23 mouse cellular contexts compared by ENCODE assay signal in the genomic region with DNA sequence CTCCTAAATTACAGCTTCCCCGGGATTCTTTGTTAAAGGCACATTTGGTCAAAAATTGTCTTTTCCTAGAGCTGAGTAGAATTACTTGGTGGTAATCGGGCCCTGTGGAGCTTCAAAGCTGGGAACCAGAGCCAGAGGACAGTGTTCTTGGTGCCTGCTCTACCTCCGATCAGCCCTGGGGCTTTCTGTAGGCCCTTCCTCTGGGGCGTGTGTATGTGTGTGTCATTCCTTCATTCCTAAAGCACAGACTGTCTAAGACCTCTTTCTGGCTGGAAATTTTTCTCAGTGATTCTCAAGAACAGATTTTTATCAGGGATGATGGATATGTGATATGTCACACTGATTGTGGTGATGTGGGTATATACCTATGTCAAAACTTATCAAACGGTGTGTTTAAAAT. TPM values are rescaled to one million over a fixed set of nuclear protein-coding genes. Genes with fewer than 3 reads are reported as not detected.
DNase-seq lines count a peak whose midpoint lies in the region; ATAC-seq and TF ChIP-seq lines count a peak whose summit lies in the region.
"Had no signal": no experiment of that assay in that cellular context is flagged by ENCODE, and none has a peak within 500 bp of the region (broad histone marks: within the 10 kb centered on the region; RNA-seq: fewer than 3 reads in every experiment).

No protein-coding gene starts in this region.

- 0 out of 2 replicates have a peak, but pooled peaks have one; percentile 47 for ATAC-seq in intestine, embryonic 14.5 days (replicated peaks; ENCODE audit: low FRiP score, low TSS enrichment, low read depth)
- no peak for ATAC-seq in intestine, postnatal 0 days
- no peak for ATAC-seq in midbrain, embryonic 11.5 days (ENCODE audit: low FRiP score)
- no peak for ATAC-seq in midbrain, embryonic 15.5 days (replicated peaks)
- no peak for ATAC-seq in intestine, embryonic 16.5 days
- ATAC-seq in stomach, embryonic 16.5 days (ENCODE audit: insufficient read depth, low FRiP score) = no peak

- TF ChIP-seq CTCF in intestine, postnatal 0 days (IDR thresholded peaks at IDR 0.05; ENCODE audit: low read depth) = no peak

- DNase-seq in intestine, embryonic 14.5 days (ENCODE audit: low spot score) = no peak
- DNase-seq in midbrain, embryonic 11.5 days (ENCODE audit: low spot score, missing footprints) = peak; percentile 26
- no peak for DNase-seq in Muller cell, postnatal 12 days (ENCODE audit: inconsistent ontology term)
- no peak for DNase-seq in spleen, postnatal 36 days (ENCODE audit: low spot score in 2 of 2)
- DNase-seq: adrenal gland, adult 8-10 months; cerebellum, adult 18-20 months; gastrocnemius, postnatal 14 days; kidney, postnatal 14 days; layer of hippocampus, adult 9-11 months; retina, postnatal 1 day; thymus, postnatal 36 days had no signal

- H3K4me2 ChIP-seq in intestine, embryonic 14.5 days (ENCODE audit: low read length) = no peak overlapping the region
- H3K4me2 ChIP-seq in intestine, postnatal 0 days (replicated peaks; ENCODE audit: low read depth) = no peak overlapping the region
- no peak overlapping the region for H3K4me2 ChIP-seq in midbrain, embryonic 11.5 days
- no peak overlapping the region for H3K4me2 ChIP-seq in midbrain, embryonic 15.5 days
- no peak overlapping the region for H3K4me2 ChIP-seq in intestine, embryonic 16.5 days (ENCODE audit: low read depth, low read length)
- H3K4me2 ChIP-seq in stomach, embryonic 16.5 days (ENCODE audit: low read depth, low read length) = no peak overlapping the region
- H3K4me2 ChIP-seq: heart, embryonic 15.5 days; hindbrain, embryonic 14.5 days; liver, embryonic 15.5 days; neural tube, embryonic 15.5 days had no signal

- H3K27ac ChIP-seq in intestine, embryonic 14.5 days (ENCODE audit: low read depth) = peak overlapping the region; percentile 88
- H3K27ac ChIP-seq in intestine, postnatal 0 days (ENCODE audit: low read depth, low read length) = no peak overlapping the region
- no peak overlapping the region for H3K27ac ChIP-seq in midbrain, embryonic 11.5 days (ENCODE audit: low read depth, low read length)
- H3K27ac ChIP-seq in midbrain, embryonic 15.5 days = no peak overlapping the region
- peak overlapping the region; percentile 34 for H3K27ac ChIP-seq in intestine, embryonic 16.5 days (ENCODE audit: low read length)
- peak overlapping the region; percentile 63 for H3K27ac ChIP-seq in stomach, embryonic 16.5 days (ENCODE audit: low read length)
- H3K27ac ChIP-seq: heart, embryonic 15.5 days; hindbrain, embryonic 14.5 days; liver, embryonic 15.5 days; neural tube, embryonic 15.5 days had no signal

- H3K36me3 ChIP-seq in intestine, embryonic 14.5 days (ENCODE audit: control insufficient read depth, insufficient read depth, low read length) = no peaks in the 10 kb centered on the region
- no peaks in the 10 kb centered on the region for H3K36me3 ChIP-seq in intestine, postnatal 0 days (ENCODE audit: control insufficient read depth, insufficient read depth)
- no peaks in the 10 kb centered on the region for H3K36me3 ChIP-seq in midbrain, embryonic 11.5 days (ENCODE audit: control insufficient read depth, insufficient read depth, low read length)
- H3K36me3 ChIP-seq in midbrain, embryonic 15.5 days (replicated peaks) = no peaks in the 10 kb centered on the region
- no peaks in the 10 kb centered on the region for H3K36me3 ChIP-seq in intestine, embryonic 16.5 days (ENCODE audit: control insufficient read depth, insufficient read depth, low read length)
- no peaks in the 10 kb centered on the region for H3K36me3 ChIP-seq in stomach, embryonic 16.5 days (ENCODE audit: control insufficient read depth, insufficient read depth, low read length)
- H3K36me3 ChIP-seq: G1E; heart, embryonic 15.5 days; liver, embryonic 15.5 days; neural tube, embryonic 15.5 days had no signal

- no peaks in the 10 kb centered on the region for H3K9me3 ChIP-seq in intestine, embryonic 14.5 days (ENCODE audit: control insufficient read depth, low read length)
- no peaks in the 10 kb centered on the region for H3K9me3 ChIP-seq in intestine, postnatal 0 days (ENCODE audit: control insufficient read depth)
- no peaks in the 10 kb centered on the region for H3K9me3 ChIP-seq in midbrain, embryonic 11.5 days (ENCODE audit: control insufficient read depth, low read length)
- H3K9me3 ChIP-seq in midbrain, embryonic 15.5 days = no peaks in the 10 kb centered on the region
- H3K9me3 ChIP-seq in intestine, embryonic 16.5 days (ENCODE audit: control insufficient read depth, low read length) = no peaks in the 10 kb centered on the region
- H3K9me3 ChIP-seq in stomach, embryonic 16.5 days (replicated peaks; ENCODE audit: control insufficient read depth, low read length) = no peaks in the 10 kb centered on the region
- H3K9me3 ChIP-seq: G1E; heart, embryonic 15.5 days; liver, embryonic 15.5 days; neural tube, embryonic 15.5 days had no signal

- peaks cover 31% of the 10 kb centered on the region for H3K4me1 ChIP-seq in intestine, embryonic 14.5 days (replicated peaks; ENCODE audit: control insufficient read depth, insufficient read depth, low read length)
- H3K4me1 ChIP-seq in intestine, postnatal 0 days (replicated peaks; ENCODE audit: control insufficient read depth, insufficient read depth, low read length) = no peaks in the 10 kb centered on the region; the same call in 1 of the 2 replicates
- 0 out of 2 replicates have a peak, but pooled peaks cover 2% of the 10 kb centered on the region for H3K4me1 ChIP-seq in midbrain, embryonic 11.5 days (ENCODE audit: control insufficient read depth, insufficient read depth, low read length)
- peaks cover 9% of the 10 kb centered on the region for H3K4me1 ChIP-seq in midbrain, embryonic 15.5 days
- peaks cover 23% of the 10 kb centered on the region for H3K4me1 ChIP-seq in intestine, embryonic 16.5 days (ENCODE audit: control insufficient read depth, insufficient read depth, low read length)
- H3K4me1 ChIP-seq in stomach, embryonic 16.5 days (ENCODE audit: control insufficient read depth, insufficient read depth, low read length) = peaks cover 15% of the 10 kb centered on the region

- no peak overlapping the region for H3K9ac ChIP-seq in intestine, embryonic 14.5 days (ENCODE audit: low read length)
- no peak overlapping the region for H3K9ac ChIP-seq in intestine, postnatal 0 days (ENCODE audit: low read depth, low read length)
- H3K9ac ChIP-seq in midbrain, embryonic 11.5 days (ENCODE audit: low read length) = no peak overlapping the region
- H3K9ac ChIP-seq in midbrain, embryonic 15.5 days = no peak overlapping the region
- no peak overlapping the region for H3K9ac ChIP-seq in intestine, embryonic 16.5 days (ENCODE audit: low read depth, low read length)
- no peak overlapping the region for H3K9ac ChIP-seq in stomach, embryonic 16.5 days (ENCODE audit: low read length)
- H3K9ac ChIP-seq: heart, embryonic 15.5 days; hindbrain, embryonic 14.5 days; liver, embryonic 15.5 days; neural tube, embryonic 15.5 days had no signal

- WGBS in intestine, embryonic 14.5 days = 45% methylated on average over 5 of the region's 5 CpGs
- 67% methylated on average over 5 of the region's 5 CpGs for WGBS in intestine, postnatal 0 days
- WGBS in midbrain, embryonic 11.5 days = 83% methylated on average over 5 of the region's 5 CpGs
- WGBS in midbrain, embryonic 15.5 days = 84% methylated on average over 5 of the region's 5 CpGs
- 53% methylated on average over 5 of the region's 5 CpGs for WGBS in intestine, embryonic 16.5 days
- 54% methylated on average over 5 of the region's 5 CpGs for WGBS in stomach, embryonic 16.5 days

- H3K27me3 ChIP-seq in intestine, embryonic 14.5 days (replicated peaks; ENCODE audit: control insufficient read depth, insufficient read depth, low read length) = no peaks in the 10 kb centered on the region
- H3K27me3 ChIP-seq in intestine, postnatal 0 days (replicated peaks; ENCODE audit: control insufficient read depth, insufficient read depth, low read length) = no peaks in the 10 kb centered on the region
- no peaks in the 10 kb centered on the region for H3K27me3 ChIP-seq in midbrain, embryonic 11.5 days (ENCODE audit: control insufficient read depth, insufficient read depth, low read length)
- no peaks in the 10 kb centered on the region for H3K27me3 ChIP-seq in midbrain, embryonic 15.5 days (replicated peaks)
- H3K27me3 ChIP-seq in intestine, embryonic 16.5 days (replicated peaks; ENCODE audit: control insufficient read depth, insufficient read depth, low read length) = no peaks in the 10 kb centered on the region
- no peaks in the 10 kb centered on the region for H3K27me3 ChIP-seq in stomach, embryonic 16.5 days (ENCODE audit: control insufficient read depth, insufficient read depth, low read length)
- H3K27me3 ChIP-seq: heart, embryonic 15.5 days; neural tube, embryonic 15.5 days had no signal

- no peak overlapping the region for H3K4me3 ChIP-seq in intestine, embryonic 14.5 days (ENCODE audit: low read depth, low read length)
- H3K4me3 ChIP-seq in intestine, postnatal 0 days (ENCODE audit: low read depth, low read length) = no peak overlapping the region
- H3K4me3 ChIP-seq in midbrain, embryonic 11.5 days (ENCODE audit: low read depth, low read length) = no peak overlapping the region
- no peak overlapping the region for H3K4me3 ChIP-seq in midbrain, embryonic 15.5 days
- H3K4me3 ChIP-seq in intestine, embryonic 16.5 days (ENCODE audit: low read length) = no peak overlapping the region
- no peak overlapping the region for H3K4me3 ChIP-seq in stomach, embryonic 16.5 days (replicated peaks; ENCODE audit: low read length)
- H3K4me3 ChIP-seq: erythroblast, embryonic 14.5 days; heart, embryonic 15.5 days; liver, embryonic 15.5 days; neural tube, embryonic 15.5 days had no signal

RNA-seq across cellular contexts. Expression of a gene that starts 2.6 kb away (rescaled TPM):
- 1.8 and 206 TPM in 2 replicates for polyA plus RNA-seq in intestine, embryonic 14.5 days (2014; fragmentation: Nextera tagmentation; extraction: Ambion mirVana)
- polyA plus RNA-seq in intestine, postnatal 0 days (2015; fragmentation: Nextera tagmentation; extraction: Ambion mirVana) = 2.9 and 3.3 TPM in 2 replicates
- 13.0 and 15.5 TPM in 2 replicates for polyA plus RNA-seq in midbrain, embryonic 11.5 days (2014; fragmentation: Nextera tagmentation; extraction: Ambion mirVana)
- polyA plus RNA-seq in midbrain, embryonic 15.5 days (2015; fragmentation: Nextera tagmentation; extraction: Ambion mirVana) = 6.7 and 8.4 TPM in 2 replicates
- polyA plus RNA-seq in intestine, embryonic 16.5 days (2015; fragmentation: Nextera tagmentation; extraction: Ambion mirVana) = 399 and 443 TPM in 2 replicates
- polyA plus RNA-seq in stomach, embryonic 16.5 days (2015; fragmentation: Nextera tagmentation; extraction: Ambion mirVana) = 688 and 708 TPM in 2 replicates
- polyA plus RNA-seq: erythroblast, embryonic 14.5 days; G1E had no signal

RNA-seq across cellular contexts. Expression of a gene that starts 29.2 kb away (rescaled TPM):
- not detected in 2 replicates for polyA plus RNA-seq in intestine, embryonic 14.5 days (2014; fragmentation: Nextera tagmentation; extraction: Ambion mirVana)
- not detected in 2 replicates for polyA plus RNA-seq in intestine, postnatal 0 days (2015; fragmentation: Nextera tagmentation; extraction: Ambion mirVana)
- polyA plus RNA-seq in midbrain, embryonic 11.5 days (2014; fragmentation: Nextera tagmentation; extraction: Ambion mirVana) = 0.49 and 0.68 TPM in 2 replicates
- 0.21 TPM in 1 of 2 replicates, not detected in the other for polyA plus RNA-seq in midbrain, embryonic 15.5 days (2015; fragmentation: Nextera tagmentation; extraction: Ambion mirVana)
- not detected in 2 replicates for polyA plus RNA-seq in intestine, embryonic 16.5 days (2015; fragmentation: Nextera tagmentation; extraction: Ambion mirVana)
- polyA plus RNA-seq in stomach, embryonic 16.5 days (2015; fragmentation: Nextera tagmentation; extraction: Ambion mirVana) = not detected in 2 replicates
- polyA plus RNA-seq: erythroblast, embryonic 14.5 days; G1E; neural tube, embryonic 15.5 days; small intestine, adult 2 months had no signal

RNA-seq across cellular contexts. Expression of a gene that starts 29.2 kb away (rescaled TPM):
- polyA plus RNA-seq in intestine, embryonic 14.5 days (2014; fragmentation: Nextera tagmentation; extraction: Ambion mirVana) = 40.9 and 43.6 TPM in 2 replicates
- polyA plus RNA-seq in intestine, postnatal 0 days (2015; fragmentation: Nextera tagmentation; extraction: Ambion mirVana) = 10.2 and 11.2 TPM in 2 replicates
- polyA plus RNA-seq in midbrain, embryonic 11.5 days (2014; fragmentation: Nextera tagmentation; extraction: Ambion mirVana) = 46.0 and 58.1 TPM in 2 replicates
- 31.3 and 31.6 TPM in 2 replicates for polyA plus RNA-seq in midbrain, embryonic 15.5 days (2015; fragmentation: Nextera tagmentation; extraction: Ambion mirVana)
- 33.0 and 34.0 TPM in 2 replicates for polyA plus RNA-seq in intestine, embryonic 16.5 days (2015; fragmentation: Nextera tagmentation; extraction: Ambion mirVana)
- polyA plus RNA-seq in stomach, embryonic 16.5 days (2015; fragmentation: Nextera tagmentation; extraction: Ambion mirVana) = 29.9 and 31.6 TPM in 2 replicates

RNA-seq across cellular contexts. Expression of a gene that starts 29.4 kb away (rescaled TPM):
- 0.73 and 0.93 TPM in 2 replicates for polyA plus RNA-seq in intestine, embryonic 14.5 days (2014; fragmentation: Nextera tagmentation; extraction: Ambion mirVana)
- polyA plus RNA-seq in intestine, postnatal 0 days (2015; fragmentation: Nextera tagmentation; extraction: Ambion mirVana) = 0.04 and 0.07 TPM in 2 replicates
- polyA plus RNA-seq in midbrain, embryonic 11.5 days (2014; fragmentation: Nextera tagmentation; extraction: Ambion mirVana) = 2.1 and 2.2 TPM in 2 replicates
- 1.0 and 1.5 TPM in 2 replicates for polyA plus RNA-seq in midbrain, embryonic 15.5 days (2015; fragmentation: Nextera tagmentation; extraction: Ambion mirVana)
- 0.39 and 0.58 TPM in 2 replicates for polyA plus RNA-seq in intestine, embryonic 16.5 days (2015; fragmentation: Nextera tagmentation; extraction: Ambion mirVana)
- 1.4 and 1.5 TPM in 2 replicates for polyA plus RNA-seq in stomach, embryonic 16.5 days (2015; fragmentation: Nextera tagmentation; extraction: Ambion mirVana)
- polyA plus RNA-seq: erythroblast, embryonic 14.5 days; G1E; small intestine, adult 2 months; testis, adult 2 months had no signal

Comparison
In these comparisons a context has a peak if more than half of its experiments do, and no peak if none do; other contexts are left out.
1. H3K27ac ChIP-seq: peak in intestine, embryonic 14.5 days (single experiment), intestine, embryonic 16.5 days (single experiment) and stomach, embryonic 16.5 days (single experiment); none in intestine, postnatal 0 days (single experiment), midbrain, embryonic 11.5 days (single experiment) and midbrain, embryonic 15.5 days (single experiment).